In genomic region chr3:117869324-117869715, GRCm38 (mm10) we compare ENCODE assay signal across 8 mouse cellular contexts. TPM values are rescaled to one million over a fixed set of nuclear protein-coding genes. Genes with fewer than 3 reads are reported as not detected.
A peak's percentile ranks its signal among the peaks of the same experiment; 100 is the strongest.
DNase-seq lines count a peak whose midpoint lies in the region; ATAC-seq and TF ChIP-seq lines count a peak whose summit lies in the region.

No protein-coding gene starts in this region.

- 0 out of 2 replicates have a peak, but pooled peaks cover 4% of the 10 kb centered on the region for H3K4me1 ChIP-seq in E14TG2a.4 (replicated peaks; ENCODE audit: low read depth, low read length)
- peaks cover 26% of the 10 kb centered on the region for H3K4me1 ChIP-seq in heart, postnatal 0 days (ENCODE audit: control insufficient read depth, insufficient read depth)
- peaks cover 0 to 3% of the 10 kb centered on the region in 2 experiments; a peak in 2 of 4 replicates for H3K4me1 ChIP-seq in liver, embryonic 14.5 days (replicated peaks; ENCODE audit: control insufficient read depth in 2 of 2, insufficient read depth in 2 of 2, low read length in 1 of 2)

- no peak for TF ChIP-seq CTCF in E14TG2a.4 (conservative IDR thresholded peaks at IDR 0.05; ENCODE audit: low read length)
- TF ChIP-seq CTCF in heart, postnatal 0 days (IDR thresholded peaks at IDR 0.05; ENCODE audit: low read depth): no peak
- TF ChIP-seq CTCF in liver, embryonic 14.5 days (IDR thresholded peaks at IDR 0.05; ENCODE audit: low read depth): no peak

- H3K9me3 ChIP-seq in E14TG2a.4 (ENCODE audit: low read length): no peaks in the 10 kb centered on the region
- H3K9me3 ChIP-seq in heart, postnatal 0 days (replicated peaks; ENCODE audit: control insufficient read depth, low read length): no peaks in the 10 kb centered on the region
- no peaks in the 10 kb centered on the region for H3K9me3 ChIP-seq in liver, embryonic 14.5 days (ENCODE audit: control insufficient read depth, low read length)

- peak; percentile 39 for DNase-seq in adrenal gland, postnatal 14 days
- DNase-seq in adrenal gland, postnatal 25 days: no peak
- peak; percentile 30 for DNase-seq in heart, postnatal 0 days (ENCODE audit: low spot score)
- DNase-seq in liver, embryonic 14.5 days (ENCODE audit: low read depth in 3 of 3, low spot score in 3 of 3): no peak
- DNase-seq in cerebellum, postnatal 10 days: no peak
- DNase-seq in ovary, postnatal 10 days (ENCODE audit: low spot score): no peak
- DNase-seq in T-cell, adult 2 months (ENCODE audit: low spot score): no peak

- peak overlapping the region; percentile 79 for H3K4me2 ChIP-seq in heart, postnatal 0 days (ENCODE audit: low read depth, low read length)
- H3K4me2 ChIP-seq in liver, embryonic 14.5 days (ENCODE audit: low read depth): peak overlapping the region; percentile 56

- 10% methylated on average over 2 of the region's 2 CpGs for WGBS in heart, postnatal 0 days
- WGBS in liver, embryonic 14.5 days (ENCODE audit: insufficient replicate concordance): 4% methylated on average over 2 of the region's 2 CpGs

- peak overlapping the region; percentile 68 for H3K9ac ChIP-seq in heart, postnatal 0 days (replicated peaks; ENCODE audit: low read depth, low read length)
- H3K9ac ChIP-seq in liver, embryonic 14.5 days (replicated peaks): peak overlapping the region; percentile 55

- H3K36me3 ChIP-seq in E14TG2a.4 (ENCODE audit: insufficient read depth, low read length): no peaks in the 10 kb centered on the region
- H3K36me3 ChIP-seq in heart, postnatal 0 days (replicated peaks; ENCODE audit: control insufficient read depth, insufficient read depth, low read length): no peaks in the 10 kb centered on the region
- no peaks in the 10 kb centered on the region for H3K36me3 ChIP-seq in liver, embryonic 14.5 days (replicated peaks; ENCODE audit: control insufficient read depth, insufficient read depth, low read depth)

- ATAC-seq in heart, postnatal 0 days (ENCODE audit: insufficient read depth, low read depth): no peak
- ATAC-seq in liver, embryonic 14.5 days (ENCODE audit: insufficient read depth): no peak

- peak overlapping the region; percentile 80 for H3K4me3 ChIP-seq in E14TG2a.4 (replicated peaks; ENCODE audit: low read length)
- H3K4me3 ChIP-seq in heart, postnatal 0 days (ENCODE audit: low read depth, low read length): peak overlapping the region; percentile 74
- H3K4me3 ChIP-seq in liver, embryonic 14.5 days (ENCODE audit: insufficient read depth in 1 of 2, low read depth in 2 of 2, low read length in 2 of 2): peak overlapping the region; percentile 54 to 88

- H3K27me3 ChIP-seq in E14TG2a.4 (ENCODE audit: insufficient read depth, low read length): peaks cover 25% of the 10 kb centered on the region
- H3K27me3 ChIP-seq in heart, postnatal 0 days (ENCODE audit: control insufficient read depth, insufficient read depth, low read length): no peaks in the 10 kb centered on the region
- no peaks in the 10 kb centered on the region for H3K27me3 ChIP-seq in liver, embryonic 14.5 days (ENCODE audit: control insufficient read depth, insufficient read depth, low read length)

- no peak for TF ChIP-seq EP300 in heart, postnatal 0 days (IDR thresholded peaks at IDR 0.05; ENCODE audit: low read depth)
- no peak for TF ChIP-seq EP300 in liver, embryonic 14.5 days (IDR thresholded peaks at IDR 0.05; ENCODE audit: low read depth)

- H3K27ac ChIP-seq in heart, postnatal 0 days (ENCODE audit: low read depth): peak overlapping the region; percentile 90
- H3K27ac ChIP-seq in liver, embryonic 14.5 days: no peak overlapping the region

RNA-seq across cellular contexts. Expression of gene Snx7, which starts 0.6 kb away (rescaled TPM):
- total RNA-seq in adrenal gland, postnatal 14 days (2021): 44.1 and 47.0 TPM in 2 replicates
- 63.5 and 66.0 TPM in 2 replicates for total RNA-seq in adrenal gland, postnatal 25 days (2021)
- total RNA-seq in heart, postnatal 0 days (2014; rRNA removed; ENCODE audit: low replicate concordance): 19.3 and 35.7 TPM in 2 replicates
- polyA plus RNA-seq in heart, postnatal 0 days (2015; fragmentation: Nextera tagmentation; extraction: Ambion mirVana): 26.7 and 28.5 TPM in 2 replicates
- 3.6 and 6.1 TPM in 2 replicates for polyA plus RNA-seq in liver, embryonic 14.5 days (2012; rRNA removed)
- polyA plus RNA-seq in liver, embryonic 14.5 days (2014; fragmentation: Nextera tagmentation; extraction: Ambion mirVana): 10.6 and 11.9 TPM in 2 replicates

Comparison
In these comparisons a context has a peak if more than half of its experiments do, and no peak if none do; other contexts are left out.
1. DNase-seq: peak in adrenal gland, postnatal 14 days (single experiment) and heart, postnatal 0 days (single experiment); none in adrenal gland, postnatal 25 days (single experiment), liver, embryonic 14.5 days (0 of 3), cerebellum, postnatal 10 days (0 of 2), ovary, postnatal 10 days (single experiment) and T-cell, adult 2 months (single experiment).
2. Peak in every context shown above with its lines, with median percentiles within 50 percentile points of each other: H3K4me3 ChIP-seq.